Mouse (Mus musculus): Measurements from ENCODE around the gene Mical3. TPM values are rescaled to one million over a fixed set of nuclear protein-coding genes. Genes with fewer than 3 reads are reported as not detected.

Gene Mical3
- polyA plus RNA-seq (2017; shearing (Covaris generic)) = 1 to 10 TPM; 7.8 to 9.2 TPM

GRCm38 (mm10) chr6:121130773-121131172 is at the start of gene Mical3:
Gene Mical3, minus strand, starts transcription at chr6:121130999.

GRCm38 (mm10) chr6:120916074-120916971 is 214.5 kb downstream of the Mical3 start, which contains the start of gene Bid:
Gene Bid, minus strand, starts transcription at chr6:120916853.

Other genes with a start within 250 kb of the Mical3 start
- gene Bid, start 214.1 kb downstream of the Mical3 start, polyA plus RNA-seq (2017; shearing (Covaris generic)) = 10 to 100 TPM; 42.1 to 65.6 TPM
- gene Pex26, start 52.7 kb upstream of the Mical3 start, polyA plus RNA-seq (2017; shearing (Covaris generic)) = 1 to 10 TPM; 4.6 to 5.4 TPM
- gene Tuba8, start 79.7 kb upstream of the Mical3 start, polyA plus RNA-seq (2017; shearing (Covaris generic)) = under 1 TPM in 1 of 2 experiments, not detected in 1; 0.17 TPM
- 10 to 100 TPM; 43.1 to 57.3 TPM for gene Usp18, start 114.9 kb upstream of the Mical3 start, polyA plus RNA-seq (2017; shearing (Covaris generic))
- gene Slc6a13, start 169.2 kb upstream of the Mical3 start, polyA plus RNA-seq (2017; shearing (Covaris generic)) = under 1 TPM; 0.30 to 0.31 TPM
- not detected for gene Slc6a12, start 212.1 kb upstream of the Mical3 start, polyA plus RNA-seq (2017; shearing (Covaris generic))